Mouse (Mus musculus) embryo, embryonic 10.5 days (tissue): ENCODE measurements around the gene Coro2b.

Experiments used
- DNase-seq: peaks from one replicate; pipeline ENCODE4 v3.0.0-alpha.2; 2015; ENCODE audit warnings: low spot score

Gene Coro2b

DNA sequence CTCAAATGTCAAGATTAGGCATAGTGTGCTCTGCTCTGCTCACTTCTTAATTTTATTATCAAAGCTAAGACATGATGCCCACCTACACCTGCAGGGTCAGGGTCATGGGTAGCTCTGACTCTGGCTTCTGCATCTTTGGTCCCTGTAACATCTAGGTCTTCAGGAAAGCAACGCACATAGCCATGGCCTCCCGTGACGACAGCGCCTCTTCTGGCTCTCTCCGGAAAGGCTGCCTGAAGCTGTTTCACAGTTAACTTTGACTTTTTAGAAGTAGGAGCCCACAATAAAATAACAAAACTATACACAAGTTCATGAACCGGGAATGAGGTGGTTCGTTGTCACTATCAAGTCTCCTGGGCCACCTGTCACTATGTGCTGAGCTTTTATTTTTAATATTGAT lies 99.4 kb downstream of the Coro2b start:
- no peak for DNase-seq

DNA sequence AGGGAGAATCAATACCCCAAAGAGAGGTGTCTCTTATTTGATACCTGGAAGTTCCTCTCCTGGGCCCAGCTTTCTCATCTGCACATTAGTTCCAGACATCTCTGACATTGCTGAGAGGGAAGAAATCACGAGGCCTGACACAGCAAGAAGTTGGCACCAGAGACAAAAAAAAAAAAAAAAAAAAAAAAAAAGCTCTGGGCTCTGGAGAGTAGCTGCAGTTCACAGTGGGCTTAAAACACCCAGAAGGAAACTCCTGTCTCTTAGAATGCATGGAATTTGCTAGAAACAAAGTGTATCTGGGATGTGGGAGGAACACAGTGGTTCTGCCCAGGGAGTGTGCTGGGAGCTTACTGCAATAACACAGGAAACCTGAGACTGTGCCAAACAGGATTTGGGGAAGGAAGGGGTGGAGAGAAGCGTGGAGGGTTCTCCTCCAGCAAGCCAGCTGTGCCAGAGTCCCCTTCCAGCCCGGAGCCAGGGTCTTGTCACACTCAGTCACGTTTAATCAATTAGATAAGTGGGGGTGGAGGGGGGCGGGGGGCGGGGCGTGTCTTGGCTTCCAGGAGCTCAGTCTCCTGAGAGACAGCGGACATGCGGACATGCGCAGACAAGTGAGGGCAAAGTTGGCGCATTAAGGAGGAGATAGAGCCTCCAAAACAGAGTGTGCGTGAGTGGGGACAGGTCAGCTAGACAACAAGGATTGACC lies 101.1 kb downstream of the Coro2b start:
- DNase-seq = peak; percentile 80

GRCm38 (mm10) chr9:62432261-62433060 lies 104.4 kb downstream of the Coro2b start:
- DNase-seq = no peak

- DNase-seq = no peak
Measured at GRCm38 (mm10) chr9:62430741-62431140, 106.1 kb downstream of the Coro2b start.

GRCm38 (mm10) chr9:62427010-62427409 lies 109.8 kb downstream of the Coro2b start:
- DNase-seq = no peak

DNA sequence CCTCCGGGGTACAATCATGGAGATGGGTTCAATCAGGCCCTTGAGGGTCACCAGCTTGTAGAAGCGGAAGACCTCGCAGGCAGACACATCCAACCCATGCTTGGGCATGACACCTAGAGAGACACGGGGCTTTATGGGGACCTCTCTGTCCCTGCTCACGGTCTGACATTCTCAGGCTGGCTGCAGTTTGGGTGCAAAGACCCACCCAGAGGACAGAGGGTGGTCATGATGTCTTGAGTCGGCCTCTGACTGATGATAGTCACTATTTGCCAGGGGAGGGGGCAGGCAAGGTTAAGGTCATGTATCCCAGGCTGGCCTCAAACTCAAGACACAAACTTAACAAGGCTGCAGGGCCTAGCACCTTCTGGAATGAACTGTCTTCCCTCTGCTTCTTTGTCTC lies 110.3 kb downstream of the Coro2b start:
- DNase-seq = no peak

GRCm38 (mm10) chr9:62426021-62426420 lies 110.8 kb downstream of the Coro2b start:
- DNase-seq = no peak

DNA sequence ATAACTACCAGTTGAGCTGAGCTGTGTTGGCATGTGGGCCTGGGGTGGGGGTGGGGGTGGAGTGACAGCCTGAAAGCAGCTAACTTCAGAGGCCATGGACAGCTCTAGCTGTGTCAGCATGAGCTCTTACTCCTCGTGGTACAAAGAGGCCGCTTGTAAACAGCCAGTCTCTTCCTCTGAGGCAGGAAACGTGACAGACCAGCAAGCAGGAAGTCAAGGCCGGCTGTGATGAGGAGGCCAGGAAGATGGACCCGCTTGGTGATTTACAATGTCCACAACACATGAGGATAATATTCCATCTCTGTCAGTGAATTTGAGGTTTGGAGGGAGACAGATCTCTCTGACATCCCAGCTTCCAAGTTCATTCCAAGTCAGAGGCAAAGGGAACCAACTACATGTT lies 111.6 kb downstream of the Coro2b start:
- DNase-seq = no peak

- DNase-seq = no peak
Measured at GRCm38 (mm10) chr9:62423871-62424270, 113.0 kb downstream of the Coro2b start.

DNA sequence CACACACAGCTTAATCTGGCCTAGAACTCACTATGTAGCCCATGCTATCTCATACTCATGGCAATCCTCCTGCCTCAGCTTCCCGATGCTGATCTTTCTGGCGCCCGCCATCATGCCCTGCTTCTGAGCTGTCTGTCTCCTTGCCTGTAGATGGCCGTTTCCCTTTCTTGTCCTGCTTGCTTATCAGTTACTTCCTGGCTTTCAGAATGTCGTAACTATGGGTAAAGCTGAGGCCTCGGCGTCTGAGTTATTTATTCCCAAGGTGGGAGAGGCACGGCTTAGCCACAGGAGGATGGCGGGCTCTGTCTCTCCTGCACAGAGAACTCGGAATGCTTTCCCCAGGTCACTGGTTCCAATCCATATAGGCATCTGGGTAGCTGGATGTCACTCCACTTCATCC lies 113.9 kb downstream of the Coro2b start:
- no peak for DNase-seq

DNA sequence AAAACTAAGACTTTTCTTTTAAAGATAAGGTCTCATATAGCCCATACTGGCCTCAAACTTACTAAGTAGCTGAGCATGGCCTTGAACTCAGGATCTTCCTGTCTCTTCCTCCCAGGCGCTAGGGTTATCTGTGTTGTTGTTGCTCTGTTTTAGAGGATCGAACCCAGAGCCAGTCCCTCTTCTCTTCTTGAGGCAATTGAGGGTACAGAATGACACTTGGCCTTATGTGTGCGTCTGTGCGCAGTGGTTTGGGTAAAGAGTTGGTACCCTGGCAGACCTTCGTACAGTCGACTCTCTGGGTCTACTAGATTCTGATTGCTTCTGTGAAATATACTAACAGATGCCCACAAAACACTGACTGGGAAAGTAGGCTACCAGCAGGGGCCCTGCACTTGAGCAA lies 114.9 kb downstream of the Coro2b start:
- DNase-seq = no peak

GRCm38 (mm10) chr9:62421027-62421426 lies 115.8 kb downstream of the Coro2b start:
- DNase-seq = peak; percentile 86

DNA sequence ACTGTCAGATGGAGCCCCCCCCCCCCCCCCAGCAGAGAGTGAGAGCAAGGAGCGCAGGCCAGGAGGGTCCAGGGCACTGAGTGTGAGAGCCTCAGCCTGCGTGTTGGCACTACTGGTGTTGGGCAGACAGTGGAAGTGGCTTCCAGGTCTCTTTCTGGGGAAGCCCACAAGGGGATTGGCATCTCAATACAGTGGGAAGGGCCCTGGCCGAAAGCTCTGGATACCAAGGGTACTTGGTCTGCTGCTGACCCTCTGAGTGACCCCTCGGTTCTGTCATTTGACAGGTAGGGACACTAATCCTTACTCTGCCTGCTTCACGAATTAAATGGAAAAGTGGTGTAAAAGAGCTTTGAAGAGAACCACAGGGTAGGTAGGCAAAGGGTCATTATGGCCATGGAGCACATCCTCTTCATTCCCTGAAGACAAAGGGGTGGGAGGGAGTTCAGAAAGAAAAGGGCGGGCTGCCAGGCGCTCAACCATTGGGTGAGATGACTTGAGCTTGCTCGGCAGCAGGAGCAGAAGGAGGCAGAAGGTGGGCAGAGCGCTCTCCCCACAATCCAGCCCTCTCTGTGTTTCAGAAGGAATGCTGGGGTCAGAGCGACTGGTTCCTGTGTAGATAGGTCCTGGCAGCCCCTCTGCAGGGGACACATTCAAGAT lies 116.5 kb downstream of the Coro2b start:
- no peak for DNase-seq

GRCm38 (mm10) chr9:62418742-62419141 lies 118.1 kb downstream of the Coro2b start:
- DNase-seq = no peak

- no peak for DNase-seq
Measured at GRCm38 (mm10) chr9:62407357-62408146, 129.3 kb downstream of the Coro2b start.

GRCm38 (mm10) chr9:62406423-62407013 lies 130.3 kb downstream of the Coro2b start:
- DNase-seq = no peak

DNA sequence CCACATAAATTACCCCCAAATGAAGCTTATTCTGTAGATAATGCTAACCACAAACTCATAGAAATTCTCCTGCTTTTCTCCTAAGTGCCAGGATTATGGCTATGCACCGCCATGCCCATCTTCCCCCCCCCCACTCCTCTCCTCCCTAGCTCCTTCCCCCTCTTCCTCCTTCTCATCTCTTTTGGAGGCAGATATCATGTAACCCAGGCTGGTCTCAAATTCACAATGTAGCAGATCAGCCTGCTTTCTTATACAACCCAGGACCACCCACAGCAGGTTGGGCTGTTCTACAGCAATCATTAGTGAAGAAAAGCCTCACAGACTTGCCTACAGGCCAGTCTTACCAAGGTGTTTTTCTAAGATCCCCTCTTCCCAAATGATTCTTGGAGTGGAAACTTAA lies 135.3 kb downstream of the Coro2b start:
- DNase-seq = no peak

DNA sequence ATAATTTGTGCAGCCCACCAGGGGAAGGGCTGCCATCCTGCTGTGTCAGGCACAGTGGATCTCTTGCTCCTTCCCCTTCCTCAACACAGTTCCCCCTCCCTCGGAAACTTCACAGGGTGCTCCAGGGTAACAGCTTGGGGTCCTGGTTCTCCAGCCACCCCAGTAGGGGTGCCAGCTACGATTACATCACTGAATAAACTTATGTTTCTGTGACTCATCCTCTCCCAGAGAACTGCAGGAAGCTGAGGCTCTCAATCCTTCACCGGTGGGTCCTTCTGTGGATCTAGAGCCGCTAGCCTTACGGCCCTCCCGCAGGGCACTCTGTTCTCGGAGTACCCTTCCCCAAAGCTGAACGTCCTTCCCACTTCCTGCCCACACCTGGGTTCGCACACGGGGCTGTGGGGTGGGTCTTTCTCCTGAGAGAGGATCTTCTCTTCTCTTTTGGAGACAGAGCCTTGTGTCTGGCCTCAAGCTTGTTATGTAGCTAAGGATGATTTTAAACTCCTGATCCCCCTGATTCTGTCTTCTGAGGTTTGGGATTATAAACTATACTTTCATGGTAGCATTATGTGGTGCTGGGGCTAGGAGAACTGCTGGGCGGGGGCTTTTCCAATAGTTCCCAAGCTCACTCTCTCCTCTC lies 136.2 kb downstream of the Coro2b start:
- DNase-seq = no peak

DNA sequence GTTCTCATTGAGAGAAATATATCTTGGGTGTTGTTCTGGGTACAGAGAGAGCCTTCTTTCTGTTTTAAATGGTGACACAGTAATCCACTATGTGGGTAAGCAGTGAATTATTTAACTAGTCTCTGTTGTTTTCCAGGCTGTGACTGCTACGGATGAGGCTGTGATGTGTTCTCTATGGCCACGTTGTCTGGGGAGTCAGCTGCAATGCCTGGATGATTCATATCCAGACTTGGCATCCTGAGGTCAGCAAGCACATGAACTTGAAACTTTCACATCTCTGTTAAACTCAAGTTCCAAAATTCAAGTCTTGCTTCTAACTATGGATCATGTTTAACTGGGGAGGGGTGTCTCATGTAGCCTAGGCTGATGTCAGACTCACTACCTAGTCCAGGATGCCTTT lies 142.7 kb downstream of the Coro2b start:
- no peak for DNase-seq

- DNase-seq = no peak
Measured at GRCm38 (mm10) chr9:62393531-62393930, 143.3 kb downstream of the Coro2b start.

- DNase-seq = no peak
Measured at GRCm38 (mm10) chr9:62389735-62390134, 147.1 kb downstream of the Coro2b start.
